Mouse (Mus musculus) lung, postnatal 0 days (tissue): ENCODE measurements around the gene Rag1.

Experiments used
- CTCF ChIP-seq: IDR thresholded peaks from 2 replicates; pipeline ENCODE4 v1.5.1; 2016; ENCODE audit warnings: antibody characterized with exemption, mild to moderate bottlenecking
- EP300 ChIP-seq: IDR thresholded peaks from 2 replicates; pipeline ENCODE4 v1.6.1; 2016; ENCODE audit warnings: antibody characterized with exemption, mild to moderate bottlenecking, control low read depth

GRCm38 (mm10) chr2:101621611-101622010 lies 27.7 kb downstream of the Rag1 start:
- TF ChIP-seq EP300, result no peak
- TF ChIP-seq CTCF, result no peak
